Mouse (Mus musculus): Measurements from ENCODE around the gene Dytn. TPM values are rescaled to one million over a fixed set of nuclear protein-coding genes. Genes with fewer than 3 reads are reported as not detected.
"Not testable (repeated sequence)": the region's sequence is repeated elsewhere in the genome, so short reads cannot be mapped to it uniquely, and the experiment has no call there.

The Dytn gene
- total RNA-seq (2015; ENCODE audit: low replicate concordance) (not detected in 2 replicates), total RNA-seq (2017; ENCODE audit: low replicate concordance) (not detected in 2 replicates)

DNA sequence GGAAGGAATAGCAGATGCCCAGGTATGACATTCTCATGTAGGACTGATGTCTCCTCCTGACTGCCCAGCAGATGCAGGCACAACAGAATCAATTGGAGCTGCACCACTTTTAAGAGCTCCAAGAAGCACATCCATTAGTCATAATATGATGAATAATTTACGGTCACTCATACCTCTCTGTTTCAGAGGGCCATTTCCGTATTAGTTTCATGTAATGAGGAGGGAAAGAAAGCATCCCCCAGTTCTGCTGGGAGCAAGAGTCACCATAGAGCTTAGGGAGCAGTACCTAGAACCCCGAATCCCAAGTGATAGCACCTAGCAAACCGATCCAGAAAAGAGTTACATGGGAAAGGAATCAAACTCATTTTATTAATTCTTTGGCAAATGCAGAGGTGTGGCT lies at the start of gene Dytn:
Gene Dytn, minus strand, starts transcription at position 101 of the 400 bp plus-strand sequence.
- ATAC-seq (replicated peaks; ENCODE audit: low FRiP score, poor library complexity, severe bottlenecking): no peak

- peak; percentile 96 for ATAC-seq (replicated peaks; ENCODE audit: low FRiP score, poor library complexity, severe bottlenecking)
Measured at GRCm38 (mm10) chr1:63730240-63730771, 43.6 kb upstream of the Dytn start, which contains the start of the genes Mdh1b and Fastkd2. Mdh1b (minus strand) TSS chr1:63730318. Fastkd2 (plus strand) TSS chr1:63730614.

DNA sequence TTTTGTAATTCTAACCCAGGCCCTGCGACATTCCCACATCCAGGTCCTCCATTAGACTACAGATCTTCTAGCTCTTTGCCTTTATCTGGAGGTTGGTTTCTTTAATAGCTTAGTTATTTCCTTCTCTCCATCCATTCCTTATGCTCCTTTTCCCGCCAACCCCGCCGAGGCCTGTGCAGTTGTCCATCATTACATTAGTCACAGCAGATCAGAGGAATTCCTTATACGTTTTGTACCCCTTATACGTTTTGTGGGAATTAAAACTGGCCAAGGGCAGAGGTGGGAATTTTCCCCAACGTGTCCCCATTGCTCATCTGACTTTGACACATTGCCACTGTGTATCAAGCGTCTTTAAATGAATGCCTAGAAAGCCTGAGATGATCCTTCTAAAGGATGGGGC lies 43.1 kb upstream of the Dytn start:
- ATAC-seq (replicated peaks; ENCODE audit: low FRiP score, poor library complexity, severe bottlenecking): no peak

- no peak for ATAC-seq (replicated peaks; ENCODE audit: low FRiP score, poor library complexity, severe bottlenecking)
Measured at GRCm38 (mm10) chr1:63720161-63720560, 33.4 kb upstream of the Dytn start.

DNA sequence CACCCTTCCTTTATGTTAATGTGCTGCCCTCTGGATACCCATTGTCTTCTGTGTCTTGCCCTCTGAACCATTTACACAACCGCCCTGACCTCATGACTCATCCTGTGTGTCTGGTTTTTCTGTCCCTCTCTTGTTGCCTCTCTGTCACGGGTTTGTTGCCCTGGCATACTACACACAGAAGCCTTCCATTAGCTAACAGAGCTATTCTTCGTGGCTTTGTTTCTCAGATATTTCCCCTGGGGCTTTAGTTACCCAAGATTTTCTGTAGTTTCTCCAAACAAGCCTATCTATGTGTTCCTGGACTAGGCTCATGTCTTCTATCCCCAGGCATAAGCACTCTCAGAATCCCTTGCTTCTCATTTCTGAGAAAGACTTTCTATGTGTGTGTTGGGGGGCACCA lies 22.1 kb upstream of the Dytn start:
- no peak for ATAC-seq (replicated peaks; ENCODE audit: low FRiP score, poor library complexity, severe bottlenecking)

DNA sequence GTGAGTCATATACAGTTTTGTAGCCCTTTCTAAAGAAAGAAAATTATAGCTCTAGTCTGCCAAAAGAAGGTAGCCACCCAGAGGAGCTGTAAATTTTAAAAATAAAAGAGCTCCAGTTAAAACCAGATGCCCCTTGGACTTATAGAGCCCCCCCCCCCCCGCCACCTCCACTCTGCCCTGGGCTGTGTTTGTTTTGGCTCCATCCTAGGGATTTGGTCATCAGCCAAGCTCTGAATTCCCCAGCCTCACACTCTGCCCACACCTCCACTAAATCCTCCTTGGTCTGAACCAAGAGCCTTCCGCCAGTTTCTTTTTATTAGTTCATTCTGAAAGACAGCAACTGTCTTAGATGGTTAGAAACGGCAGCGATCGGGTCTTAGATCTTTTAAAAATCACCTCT lies 19.0 kb upstream of the Dytn start:
- ATAC-seq (replicated peaks; ENCODE audit: low FRiP score, poor library complexity, severe bottlenecking): no peak

- no peak for ATAC-seq (replicated peaks; ENCODE audit: low FRiP score, poor library complexity, severe bottlenecking)
Measured at GRCm38 (mm10) chr1:63696861-63697260, 10.1 kb upstream of the Dytn start.

DNA sequence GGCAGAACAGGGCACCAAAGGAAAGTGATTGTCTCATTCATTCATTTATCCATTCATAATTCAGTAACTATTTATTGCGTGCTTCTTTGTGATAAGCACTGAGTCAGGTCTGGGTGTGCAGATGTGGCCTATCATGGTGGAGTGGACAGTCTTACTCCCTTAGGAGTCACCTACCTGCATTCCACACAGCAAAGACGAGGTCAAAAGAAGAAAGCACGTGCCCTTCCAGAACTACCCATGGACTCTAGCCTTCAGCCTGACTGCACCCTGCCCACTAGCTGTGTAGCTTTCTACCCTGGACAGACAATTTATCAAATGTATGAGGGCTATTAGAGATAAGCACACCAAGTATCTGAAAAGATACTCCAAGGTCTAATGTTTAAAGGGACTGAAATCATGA lies 10.8 kb downstream of the Dytn start:
- no peak for ATAC-seq (replicated peaks; ENCODE audit: low FRiP score, poor library complexity, severe bottlenecking)

GRCm38 (mm10) chr1:63668852-63669160 lies 17.9 kb downstream of the Dytn start:
- ATAC-seq (replicated peaks; ENCODE audit: low FRiP score, poor library complexity, severe bottlenecking): no peak

- no peak for ATAC-seq (replicated peaks; ENCODE audit: low FRiP score, poor library complexity, severe bottlenecking)
Measured at GRCm38 (mm10) chr1:63667949-63668851, 18.5 kb downstream of the Dytn start.

GRCm38 (mm10) chr1:63667201-63667948 lies 19.4 kb downstream of the Dytn start:
- no peak for ATAC-seq (replicated peaks; ENCODE audit: low FRiP score, poor library complexity, severe bottlenecking)

- ATAC-seq (replicated peaks; ENCODE audit: low FRiP score, poor library complexity, severe bottlenecking): no peak
Measured at GRCm38 (mm10) chr1:63666089-63666488, 20.6 kb downstream of the Dytn start.

DNA sequence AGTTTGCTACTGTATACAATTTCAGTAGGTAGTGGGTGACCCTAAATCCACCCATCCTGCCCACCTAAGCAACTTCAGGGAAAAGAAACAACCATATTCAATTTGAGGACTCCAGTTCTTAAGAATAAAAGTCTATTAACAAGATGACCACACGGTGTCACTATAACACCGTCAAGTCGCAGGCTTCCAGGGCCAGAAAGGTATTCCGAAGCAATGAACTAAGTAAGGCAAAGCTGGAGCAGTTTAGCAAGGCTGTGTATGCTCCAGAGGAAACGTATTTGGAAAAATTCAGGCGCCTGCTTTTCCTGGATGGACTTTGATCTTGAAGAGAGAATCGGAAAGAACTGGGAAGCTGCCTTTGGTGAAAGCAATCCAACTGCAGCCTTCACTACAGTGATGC lies 27.1 kb downstream of the Dytn start:
- no peak for ATAC-seq (replicated peaks; ENCODE audit: low FRiP score, poor library complexity, severe bottlenecking)

DNA sequence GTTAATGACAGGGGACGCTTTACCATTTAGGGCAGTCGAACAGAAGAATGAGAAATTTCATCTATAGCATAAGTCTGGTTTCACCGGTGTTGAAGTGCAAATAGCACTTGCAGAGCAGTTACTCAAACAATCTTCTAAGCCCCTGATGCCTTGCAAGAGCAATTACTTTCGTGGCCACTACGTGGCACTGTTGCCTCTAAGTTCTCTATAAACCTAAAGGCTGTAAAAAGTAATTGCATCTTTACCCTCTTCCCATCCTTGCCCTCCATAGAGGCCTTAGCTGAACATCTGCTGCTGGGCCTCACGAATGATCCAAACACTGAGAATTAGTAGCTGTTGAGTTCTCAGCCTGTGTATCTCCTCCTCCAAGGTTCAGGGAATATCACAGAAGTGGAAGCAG lies 28.7 kb downstream of the Dytn start:
- ATAC-seq (replicated peaks; ENCODE audit: low FRiP score, poor library complexity, severe bottlenecking): no peak

GRCm38 (mm10) chr1:63639921-63640320 lies 46.8 kb downstream of the Dytn start:
- no peak for ATAC-seq (replicated peaks; ENCODE audit: low FRiP score, poor library complexity, severe bottlenecking)

DNA sequence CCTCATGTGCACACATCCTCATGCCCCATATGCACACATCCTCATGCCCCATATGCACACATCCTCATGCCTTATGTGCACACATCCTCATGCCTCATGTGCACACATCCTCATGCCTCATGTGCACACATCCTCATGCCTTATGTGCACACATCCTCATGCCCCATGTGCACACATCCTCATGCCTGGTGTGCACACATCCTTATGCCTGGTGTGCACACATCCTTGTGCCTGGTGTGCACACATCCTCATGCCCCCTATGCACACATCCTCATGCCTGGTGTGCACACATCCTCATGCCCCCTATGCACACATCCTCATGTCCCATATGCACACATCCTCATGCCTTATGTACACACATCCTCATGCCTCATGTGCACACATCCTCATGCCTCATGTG lies 56.3 kb downstream of the Dytn start:
- not testable (repeated sequence) for ATAC-seq (replicated peaks; ENCODE audit: low FRiP score, poor library complexity, severe bottlenecking)

DNA sequence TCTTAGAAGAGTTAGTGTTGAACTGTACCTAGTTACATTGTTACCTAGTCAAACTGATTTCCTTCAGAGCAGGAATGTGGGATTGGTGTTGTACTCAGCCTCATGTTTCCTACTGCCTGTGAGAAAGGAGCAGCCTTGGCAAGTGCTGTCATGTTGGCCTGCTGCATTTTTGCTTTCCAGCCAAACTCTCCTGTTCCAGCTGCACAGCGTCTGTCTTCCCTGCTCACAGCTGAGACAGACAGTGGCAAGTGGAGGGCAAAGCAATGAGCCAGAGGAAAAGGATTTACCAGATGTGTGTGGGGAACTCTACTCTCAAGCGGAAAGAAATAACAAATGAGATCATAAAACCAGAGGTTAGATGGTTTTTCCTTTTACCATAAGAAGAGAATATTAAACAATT lies 58.5 kb downstream of the Dytn start:
- ATAC-seq (replicated peaks; ENCODE audit: low FRiP score, poor library complexity, severe bottlenecking): no peak

DNA sequence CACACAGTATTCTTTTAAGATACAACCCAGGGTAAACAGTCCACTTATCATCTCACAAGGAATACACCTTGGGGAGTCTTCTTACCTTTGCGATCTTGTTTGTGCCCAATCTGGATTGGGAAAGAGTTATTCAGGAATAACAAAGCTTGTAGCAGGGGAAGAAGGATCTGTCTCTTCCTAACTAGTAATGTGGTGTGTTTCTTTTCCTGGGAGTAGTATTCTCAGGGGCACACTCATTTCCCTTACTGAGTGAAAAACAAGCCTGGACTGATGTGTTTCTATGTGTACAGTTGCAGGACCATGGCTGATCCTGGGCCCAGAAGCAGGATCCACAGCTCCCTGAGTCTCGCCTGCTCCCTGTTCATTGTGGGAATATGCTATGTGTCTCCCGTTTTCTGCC lies 71.1 kb downstream of the Dytn start, which contains the start of gene Gm39653:
Gene Gm39653, plus strand, starts transcription at position 301 of the 400 bp plus-strand sequence.
- ATAC-seq (replicated peaks; ENCODE audit: low FRiP score, poor library complexity, severe bottlenecking): no peak

DNA sequence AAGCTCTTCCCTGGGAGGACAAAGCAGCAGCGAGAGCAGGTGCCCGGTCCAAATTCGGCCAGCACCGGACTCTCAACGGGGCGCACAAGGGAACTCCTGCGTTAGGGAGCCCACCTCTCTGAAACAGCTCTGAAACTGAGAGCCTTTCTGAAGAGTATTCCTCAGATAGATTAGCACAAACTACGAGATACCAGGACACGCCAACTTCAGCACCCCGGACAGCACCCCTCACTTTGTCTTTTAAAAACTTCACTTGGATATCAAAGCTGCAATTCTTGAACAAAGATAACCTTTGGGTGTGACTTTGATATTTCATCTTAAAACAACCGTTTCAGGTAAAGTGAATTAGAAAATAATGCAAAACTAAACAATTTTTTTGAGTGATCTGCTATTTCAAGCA lies 72.1 kb downstream of the Dytn start:
- no peak for ATAC-seq (replicated peaks; ENCODE audit: low FRiP score, poor library complexity, severe bottlenecking)

GRCm38 (mm10) chr1:63609613-63610012 lies 77.1 kb downstream of the Dytn start:
- no peak for ATAC-seq (replicated peaks; ENCODE audit: low FRiP score, poor library complexity, severe bottlenecking)
